Mouse (Mus musculus) heart, postnatal 14 days (tissue): ENCODE measurements around the gene 1500009L16Rik. TPM values are rescaled to one million over a fixed set of nuclear protein-coding genes. Genes with fewer than 3 reads are reported as not detected.

Experiments
- DNase-seq, 2 experiments: peaks; one replicate each; pipeline ENCODE4 v3.0.0; 2021 to 2022
- intact Hi-C: fragments of 180-260 bp; cut with DNase I; formaldehyde crosslinking; loops from one replicate; pipeline ENCODE4 v1.15.1; 2025
- long read RNA-seq, 2 experiments: library from polyadenylated mRNA; stranded (forward); transcript quantifications; one replicate each; pipeline ENCODE4 v2.0.0; 2021
- total RNA-seq, 2 experiments: library from RNA; stranded (reverse); gene quantifications; 2 replicates each; pipeline ENCODE4 v1.2.3; 2021

Gene 1500009L16Rik
- total RNA-seq, result 1 to 10 TPM; 4.5 to 6.9 TPM
- long read RNA-seq, experiment 1, partial matches to known transcripts, result 0 of 4 reads
- long read RNA-seq, experiment 1, other reads (novel, unspliced or antisense), result 4 of 4 reads
- long read RNA-seq, experiment 2, partial matches to known transcripts, result 1 of 3 reads
- long read RNA-seq, experiment 2, other reads (novel, unspliced or antisense), result 0 of 3 reads

GRCm38 (mm10) chr10:83722579-83723031 lies at the start of gene 1500009L16Rik:
TSS of gene 1500009L16Rik (plus strand) at chr10:83722865.
- intact Hi-C loops, result no loop called here
- peak; percentile 73 to 75 for DNase-seq

GRCm38 (mm10) chr10:83681334-83681733 lies 41.3 kb upstream of the 1500009L16Rik start:
- intact Hi-C loops, result no loop called here
- no peak for DNase-seq

- DNase-seq, result no peak
- intact Hi-C loops, result no loop called here
Observed at GRCm38 (mm10) chr10:83688215-83688614, 34.5 kb upstream of the 1500009L16Rik start.

GRCm38 (mm10) chr10:83692175-83692895 lies 30.3 kb upstream of the 1500009L16Rik start:
- no peak for DNase-seq
- intact Hi-C loops, result no loop called here

GRCm38 (mm10) chr10:83696226-83696625 lies 26.4 kb upstream of the 1500009L16Rik start:
- DNase-seq, result no peak
- intact Hi-C loops, result no loop called here

- DNase-seq, result no peak
- intact Hi-C loops, result no loop called here
Observed at GRCm38 (mm10) chr10:83706628-83707027, 16.0 kb upstream of the 1500009L16Rik start.

- intact Hi-C loops, result no loop called here
- no peak for DNase-seq
Observed at GRCm38 (mm10) chr10:83709920-83710319, 12.7 kb upstream of the 1500009L16Rik start.

- intact Hi-C loops, result no loop called here
- peak; percentile 14 to 15 for DNase-seq
Observed at GRCm38 (mm10) chr10:83711769-83712168, 10.9 kb upstream of the 1500009L16Rik start.

GRCm38 (mm10) chr10:83718855-83719474 lies 3.7 kb upstream of the 1500009L16Rik start:
- DNase-seq, result no peak
- intact Hi-C loops, result no loop called here

- peak; percentile 39 to 43 for DNase-seq
- intact Hi-C loops, result no loop called here
Observed at GRCm38 (mm10) chr10:83723055-83723454, 390 bp downstream of the 1500009L16Rik start.

- DNase-seq, result no peak
- intact Hi-C loops, result loop anchor here (5.0 kb wide), 1 partner anchor 77 kb away; the partner anchor contains the start of gene Appl2
Observed at GRCm38 (mm10) chr10:83724351-83725059, 1.8 kb downstream of the 1500009L16Rik start.

- intact Hi-C loops, result loop anchor here (5.0 kb wide), 1 partner anchor 79 kb away; the partner anchor contains the start of gene Appl2
- DNase-seq, result peak; percentile 50 to 71
Observed at GRCm38 (mm10) chr10:83726164-83726563, 3.5 kb downstream of the 1500009L16Rik start.

- DNase-seq, result no peak
- intact Hi-C loops, result loop anchor here (2.0 to 5.0 kb wide), 2 partner anchors 81 to 129 kb away; partner anchors contain the start of gene Appl2
Observed at GRCm38 (mm10) chr10:83727846-83728245, 5.2 kb downstream of the 1500009L16Rik start.

- no peak for DNase-seq
Observed at GRCm38 (mm10) chr10:83728529-83728928, 5.9 kb downstream of the 1500009L16Rik start.

GRCm38 (mm10) chr10:83729076-83729475 lies 6.4 kb downstream of the 1500009L16Rik start:
- DNase-seq, result no peak
- intact Hi-C loops, result loop anchor here (2.0 to 5.0 kb wide), 2 partner anchors 82 to 130 kb away; partner anchors contain the start of gene Appl2

More at GRCm38 (mm10) chr10:83728529-83728928, 5.9 kb downstream of the 1500009L16Rik start:
- intact Hi-C loops, result loop anchor here (2.0 to 5.0 kb wide), 2 partner anchors 81 to 130 kb away; partner anchors contain the start of gene Appl2

GRCm38 (mm10) chr10:83729492-83729891 lies 6.8 kb downstream of the 1500009L16Rik start:
- intact Hi-C loops, result loop anchor here (2.0 to 5.0 kb wide), 2 partner anchors 82 to 131 kb away; partner anchors contain the start of gene Appl2

GRCm38 (mm10) chr10:83733725-83734124 lies 11.1 kb downstream of the 1500009L16Rik start:
- intact Hi-C loops, result loop anchor here (5.0 kb wide), 1 partner anchor 44 kb away; no protein-coding TSS in a partner anchor
- DNase-seq, result no peak

More at GRCm38 (mm10) chr10:83729492-83729891, 6.8 kb downstream of the 1500009L16Rik start:
- DNase-seq, result peak; percentile 87 to 95

GRCm38 (mm10) chr10:83738996-83739655 lies 16.5 kb downstream of the 1500009L16Rik start:
- intact Hi-C loops, result no loop called here
- no peak for DNase-seq

- intact Hi-C loops, result no loop called here
- peak; percentile 49 to 54 for DNase-seq
Observed at GRCm38 (mm10) chr10:83744656-83745055, 22.0 kb downstream of the 1500009L16Rik start.
